Mouse (Mus musculus): ENCODE data around the gene Mgme1.

DNA sequence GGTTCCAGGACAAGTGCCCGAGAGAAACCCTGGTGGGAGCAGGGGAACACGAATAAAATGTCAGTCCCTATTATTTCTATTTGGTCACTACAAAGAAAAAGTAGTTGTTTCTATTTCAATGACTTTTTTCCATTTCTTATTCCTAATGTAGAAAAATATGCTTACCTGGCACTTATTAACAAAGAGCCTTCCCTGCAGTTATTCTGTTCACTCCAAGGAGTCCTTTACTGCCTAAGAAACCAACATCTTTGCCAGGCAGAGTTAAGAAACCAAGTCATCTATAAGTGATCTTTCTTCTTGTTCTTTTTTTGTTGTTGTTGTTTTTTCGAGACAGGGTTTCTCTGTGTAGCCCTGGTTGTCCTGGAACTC lies 5.4 kb upstream of the Mgme1 start:
- TF ChIP-seq CTCF (conservative IDR thresholded peaks at IDR 0.05; ENCODE audit: low read length) (no peak), NANOG (IDR thresholded peaks at IDR 0.05; ENCODE audit: borderline replicate concordance, low read length) (no peak)

Data from E14TG2a.4 (cell line).